Mouse (Mus musculus): ENCODE measurements around the gene Cx3cr1.

DNA sequence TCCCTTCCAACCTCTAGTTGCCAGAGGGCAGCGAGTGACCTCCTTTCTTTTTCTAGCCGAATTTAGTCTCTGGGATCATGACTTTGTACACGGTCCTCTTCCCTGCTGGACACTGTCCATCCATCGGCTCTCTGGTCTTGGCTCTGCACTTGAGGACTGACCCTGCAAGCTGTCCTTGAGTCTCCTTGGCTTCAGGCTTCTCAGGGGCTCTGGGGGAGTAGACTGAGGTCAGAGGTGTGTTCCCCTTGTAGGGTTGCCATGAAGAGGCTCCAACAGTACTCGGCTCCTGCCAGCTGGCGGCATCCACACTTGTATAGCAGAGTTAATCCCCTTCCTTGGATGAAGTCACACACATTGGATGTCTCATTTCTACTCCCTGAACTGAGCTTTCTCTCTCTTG lies 70.0 kb downstream of the Cx3cr1 start:
- TF ChIP-seq CTCF (IDR thresholded peaks at IDR 0.05; ENCODE audit: low read depth, low read length) (no peak), EP300 (IDR thresholded peaks at IDR 0.05; ENCODE audit: insufficient read depth, low read depth, low read length) (no peak)
